Mouse (Mus musculus) ovary, postnatal 14 days (tissue): ENCODE data around the gene Sec14l5.
"Not testable (repeated sequence)": the region's sequence is repeated elsewhere in the genome, so short reads cannot be mapped to it uniquely, and the experiment has no call there.

Experiments
- DNase-seq: peaks from one replicate; pipeline ENCODE4 v3.0.0; 2022; ENCODE audit warnings: low spot score

Gene Sec14l5

GRCm38 (mm10) chr16:5216686-5217085 lies 69.8 kb downstream of the Sec14l5 start:
- no peak for DNase-seq

GRCm38 (mm10) chr16:5217341-5218133 lies 70.6 kb downstream of the Sec14l5 start:
- peak; percentile 48 for DNase-seq

GRCm38 (mm10) chr16:5221403-5221802 lies 74.5 kb downstream of the Sec14l5 start:
- DNase-seq = no peak

- no peak for DNase-seq
These were observed 75.2 kb downstream of the Sec14l5 start, which contains the start of gene AU021092 for GRCm38 (mm10) chr16:5222140-5222539. TSS of gene AU021092 (minus strand) at chr16:5222299.

- DNase-seq = not testable (repeated sequence)
These were observed 79.6 kb downstream of the Sec14l5 start for GRCm38 (mm10) chr16:5226534-5226933.

GRCm38 (mm10) chr16:5227501-5227900 lies 80.6 kb downstream of the Sec14l5 start:
- DNase-seq = not testable (repeated sequence)

- not testable (repeated sequence) for DNase-seq
These were observed 81.2 kb downstream of the Sec14l5 start for GRCm38 (mm10) chr16:5228103-5228502.

- no peak for DNase-seq
These were observed 86.1 kb downstream of the Sec14l5 start for GRCm38 (mm10) chr16:5232982-5233381.

GRCm38 (mm10) chr16:5233418-5234313 lies 86.8 kb downstream of the Sec14l5 start, which contains the start of gene Alg1:
TSS of gene Alg1 (plus strand) at chr16:5233621.
- DNase-seq = peak; percentile 90
